Mouse (Mus musculus): ENCODE data around the gene Gm28635.

The Gm28635 gene

GRCm38 (mm10) chr2:84592801-84593200 lies 85.0 kb downstream of the Gm28635 start:
- DNase-seq (ENCODE audit: inconsistent ontology term) = no peak

- DNase-seq (ENCODE audit: inconsistent ontology term) = no peak
Measured at GRCm38 (mm10) chr2:84585700-84586099, 92.1 kb downstream of the Gm28635 start.

GRCm38 (mm10) chr2:84582286-84582685 lies 95.6 kb downstream of the Gm28635 start:
- DNase-seq (ENCODE audit: inconsistent ontology term) = no peak

GRCm38 (mm10) chr2:84581208-84581607 lies 96.6 kb downstream of the Gm28635 start:
- DNase-seq (ENCODE audit: inconsistent ontology term) = no peak

- DNase-seq (ENCODE audit: inconsistent ontology term) = no peak
Measured at GRCm38 (mm10) chr2:84579311-84579710, 98.5 kb downstream of the Gm28635 start.

- no peak for DNase-seq (ENCODE audit: inconsistent ontology term)
Measured at GRCm38 (mm10) chr2:84574130-84574529, 103.7 kb downstream of the Gm28635 start.

- DNase-seq (ENCODE audit: inconsistent ontology term) = peak; percentile 43
Measured at GRCm38 (mm10) chr2:84556888-84557514, 120.8 kb downstream of the Gm28635 start.

Data from Muller cell, postnatal 12 days (primary cell).